Mouse (Mus musculus) left cerebral cortex, postnatal 10 days (tissue): ENCODE results near the gene Pgam5. TPM values are rescaled to one million over a fixed set of nuclear protein-coding genes. Genes with fewer than 3 reads are reported as not detected.

Experiments
- DNase-seq, 2 experiments: peaks; one replicate each; pipeline ENCODE4 v3.0.0; 2021 to 2022; ENCODE audit warnings: low spot score in 2 of 2, mixed read lengths in 1 of 2; ENCODE audit errors: extremely low spot score in 1 of 2
- intact Hi-C: fragments of 180-260 bp; cut with DNase I; formaldehyde crosslinking; loops from one replicate; pipeline ENCODE4 v1.15.1; 2025
- total RNA-seq, 2 experiments: library from RNA; stranded (reverse); gene quantifications; 2 replicates each; pipeline ENCODE4 v1.2.3; 2021

Gene Pgam5
- 10 to 100 TPM; 73.5 to 77.0 TPM for total RNA-seq

DNA sequence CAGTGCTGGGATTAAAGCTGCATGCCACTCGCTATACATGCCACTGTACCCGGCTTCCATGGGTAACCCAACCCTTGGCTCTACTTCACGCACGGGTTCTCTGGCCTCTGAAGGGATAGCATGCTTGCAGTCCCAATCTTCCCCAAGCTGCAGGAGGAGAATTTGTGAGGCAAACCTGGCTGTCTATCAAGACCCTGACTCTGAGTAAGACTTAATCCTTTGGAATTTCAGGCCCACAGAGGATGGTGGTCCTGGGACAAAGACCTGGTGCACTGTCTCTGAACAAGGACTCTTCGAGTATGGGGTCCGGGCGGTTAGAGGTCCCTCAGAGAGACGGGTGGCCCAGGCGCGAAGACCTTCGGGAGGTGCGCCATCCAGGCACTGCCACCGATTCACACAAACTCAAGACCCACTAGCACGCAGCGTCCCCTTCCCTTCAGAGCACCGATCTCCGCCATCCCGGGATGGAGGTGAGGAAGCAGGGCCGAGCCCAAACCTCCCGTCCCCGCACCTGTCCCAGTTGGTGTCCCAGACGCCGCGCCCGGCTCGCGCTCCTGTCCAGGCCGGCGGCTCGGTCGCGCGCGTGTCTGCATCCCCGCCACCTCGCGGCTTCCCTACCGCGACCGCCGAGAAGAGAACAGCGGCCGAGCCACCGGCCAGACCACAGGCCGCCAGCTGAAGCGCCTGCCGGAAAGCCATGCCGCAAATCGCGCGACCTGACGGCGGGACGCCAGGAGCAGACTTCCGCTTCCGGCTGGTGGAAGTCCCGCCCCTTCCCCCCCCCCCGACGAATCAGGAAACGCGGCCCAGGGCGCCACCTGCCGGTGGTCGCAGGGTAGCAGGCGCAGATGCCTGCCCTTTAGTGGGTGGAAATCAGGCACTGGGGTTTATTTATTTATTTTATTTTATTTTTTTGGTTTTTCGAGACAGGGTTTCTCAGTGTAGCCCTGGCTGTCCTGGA is at the start of gene Pgam5:
Gene Pgam5, minus strand, starts transcription at position 773 of the 961 bp plus-strand sequence.
- peak; percentile 85 to 96 for DNase-seq
- intact Hi-C loops = no loop called here

DNA sequence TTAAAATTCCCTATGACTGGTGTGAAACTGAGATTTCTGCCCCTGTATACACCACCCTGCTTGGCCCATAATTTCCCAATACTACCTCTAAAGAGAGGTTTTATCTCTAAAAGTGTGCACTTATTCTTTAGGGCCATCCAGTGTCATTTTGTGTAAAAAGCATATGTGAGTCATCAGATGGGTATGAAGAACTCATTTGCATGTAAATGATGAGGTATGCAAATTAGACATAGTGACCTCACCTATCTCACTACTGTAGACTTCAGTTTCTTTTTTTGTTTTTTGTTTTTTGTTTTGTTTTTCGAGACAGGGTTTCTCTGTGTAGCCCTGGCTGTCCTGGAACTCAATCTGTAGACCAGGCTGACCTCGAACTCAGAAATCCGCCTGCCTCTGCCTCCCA is 43.4 kb upstream of the Pgam5 start:
- no peak for DNase-seq
- intact Hi-C loops = no loop called here

DNA sequence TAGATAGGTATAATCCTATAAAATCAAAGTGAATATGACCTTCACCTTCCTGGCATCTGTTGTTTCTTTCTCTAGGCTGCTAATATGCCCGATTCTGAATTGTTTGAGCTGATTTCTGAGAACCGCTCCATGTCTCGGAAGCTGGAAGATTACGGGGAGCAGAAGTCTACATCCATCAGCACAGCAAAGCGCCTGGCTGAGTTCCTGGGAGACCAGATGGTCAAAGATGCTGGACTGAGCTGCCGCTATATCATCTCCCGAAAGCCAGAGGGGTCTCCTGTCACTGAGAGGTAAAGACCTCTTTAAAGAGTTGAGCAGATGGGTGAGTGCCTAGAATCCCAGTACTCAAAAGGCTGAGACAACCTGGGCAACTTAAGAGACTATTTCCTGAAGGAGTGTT is 39.1 kb upstream of the Pgam5 start:
- intact Hi-C loops = no loop called here
- DNase-seq = no peak

DNA sequence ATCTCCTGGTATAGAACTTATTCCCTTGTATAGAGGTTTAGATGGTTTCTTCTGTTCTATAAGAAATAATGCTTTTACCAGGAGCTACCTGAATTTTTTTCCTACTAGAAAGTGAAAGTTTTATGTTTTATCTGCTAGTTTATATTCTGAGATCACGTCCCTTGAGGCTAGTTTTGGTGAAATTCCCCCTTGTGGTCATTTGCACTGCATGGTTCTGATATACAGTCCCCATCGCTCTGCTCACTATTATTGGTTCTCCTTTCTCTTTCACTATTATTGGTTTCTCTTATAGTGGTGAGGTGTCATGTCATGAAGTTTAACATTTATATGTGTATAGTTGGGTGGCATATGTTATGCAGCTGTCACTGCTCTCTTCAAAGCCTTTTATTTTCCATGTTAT is 30.9 kb upstream of the Pgam5 start:
- no peak for DNase-seq
- intact Hi-C loops = no loop called here

DNA sequence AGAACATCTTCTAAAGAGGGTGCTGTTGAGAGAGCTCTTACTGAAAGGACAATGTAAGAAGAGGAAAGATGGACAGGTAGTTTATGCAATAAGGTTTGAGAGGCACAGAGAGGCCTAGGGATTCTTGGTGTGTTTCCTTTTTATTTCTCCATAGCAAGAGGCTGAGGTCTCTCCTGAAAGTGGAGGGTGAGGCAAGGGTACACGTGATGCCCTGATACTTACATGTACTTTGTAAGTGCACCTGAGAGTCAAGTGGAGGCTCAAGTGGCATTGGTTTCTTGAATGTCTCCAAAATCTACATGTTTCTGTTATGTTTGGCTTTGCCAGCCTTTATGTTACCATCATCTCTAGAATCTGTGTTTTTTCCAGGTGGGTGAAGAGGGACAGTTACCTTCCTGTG is 26.9 kb upstream of the Pgam5 start:
- DNase-seq = no peak
- intact Hi-C loops = no loop called here

DNA sequence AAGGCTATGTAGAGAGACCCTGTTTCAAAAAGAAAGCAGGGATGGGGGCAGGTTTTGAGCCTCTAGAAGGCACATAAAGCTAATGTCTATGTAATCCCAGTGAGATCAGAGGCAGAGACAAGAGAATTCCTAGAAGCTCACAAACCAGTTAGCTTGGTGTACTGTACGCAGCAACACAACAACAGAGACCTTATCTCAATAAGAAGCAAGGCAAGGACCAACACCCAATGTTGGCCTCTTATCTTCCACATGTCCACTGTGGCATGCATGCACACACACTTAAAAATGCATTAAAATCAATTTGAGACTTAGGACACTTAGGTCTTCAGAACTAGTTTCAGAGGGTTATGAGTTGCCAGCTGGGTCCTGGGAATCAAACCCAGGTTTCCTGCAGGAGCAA is 21.9 kb upstream of the Pgam5 start:
- intact Hi-C loops = no loop called here
- DNase-seq = no peak

DNA sequence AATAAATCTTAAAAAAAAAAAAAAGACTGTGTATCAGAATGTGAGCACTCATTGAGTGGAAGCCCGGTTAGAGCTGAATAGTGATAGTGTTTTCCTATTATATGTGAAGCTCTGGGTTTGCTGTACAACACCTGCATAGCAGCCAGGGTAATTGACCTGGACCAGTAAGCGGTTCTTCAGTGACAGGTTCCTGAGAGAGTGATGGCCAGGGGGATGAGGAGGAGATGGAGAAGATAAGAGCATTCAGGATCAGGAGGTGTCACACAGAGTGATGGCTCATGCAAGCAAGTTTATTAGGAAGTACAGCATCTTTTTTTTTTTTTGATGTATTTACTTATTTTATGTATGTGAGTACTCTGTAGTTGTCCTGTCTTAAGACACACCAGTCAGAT is 17.4 kb upstream of the Pgam5 start:
- intact Hi-C loops = no loop called here
- no peak for DNase-seq

DNA sequence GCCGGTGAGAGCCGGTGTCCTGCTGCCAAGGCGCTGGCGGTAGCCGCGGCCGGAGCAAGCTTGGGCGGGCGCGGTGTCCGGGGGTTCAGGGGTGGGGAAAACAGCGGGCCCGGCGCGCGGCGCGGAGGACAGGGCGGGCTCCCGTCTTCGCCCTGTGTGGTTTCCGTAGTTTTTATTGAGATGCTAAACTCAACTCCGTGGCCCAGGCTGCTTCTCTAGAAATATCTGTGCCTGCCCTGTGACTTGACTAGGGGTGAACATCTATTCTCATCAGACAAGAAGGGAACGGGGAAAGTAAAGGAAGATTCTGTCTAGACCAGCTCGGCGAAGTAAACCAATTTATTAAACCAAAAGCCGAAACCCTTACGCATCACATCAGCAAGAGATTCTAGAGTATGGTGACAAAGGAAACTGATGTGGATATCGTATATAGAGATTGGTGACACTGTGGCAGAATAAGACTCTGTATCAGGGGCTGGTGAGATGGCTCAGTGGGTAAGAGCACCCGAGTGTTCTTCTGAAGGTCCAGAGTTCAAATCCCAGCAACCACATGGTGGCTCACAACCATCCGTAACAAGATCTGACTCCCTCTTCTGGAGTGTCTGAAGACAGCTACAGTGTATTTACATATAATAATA is 16.9 kb upstream of the Pgam5 start:
- DNase-seq = no peak
- intact Hi-C loops = no loop called here

- intact Hi-C loops = no loop called here
These were observed 16.2 kb upstream of the Pgam5 start, which contains the start of the genes Pxmp2 and Pole for GRCm38 (mm10) chr5:110285770-110286445. Pxmp2 (minus strand) TSS chr5:110286186. Pole (plus strand) TSS chr5:110286306.

GRCm38 (mm10) chr5:110285156-110285555 is 15.4 kb upstream of the Pgam5 start:
- intact Hi-C loops = no loop called here

More at GRCm38 (mm10) chr5:110285770-110286445, 16.2 kb upstream of the Pgam5 start, which contains the start of the genes Pxmp2 and Pole:
- DNase-seq = peak; percentile 85 to 94

GRCm38 (mm10) chr5:110284536-110284935 is 14.8 kb upstream of the Pgam5 start:
- intact Hi-C loops = no loop called here
- peak in 1 of 2 experiments; percentile 72 for DNase-seq

More at GRCm38 (mm10) chr5:110285156-110285555, 15.4 kb upstream of the Pgam5 start:
- DNase-seq = no peak

GRCm38 (mm10) chr5:110281984-110282383 is 12.3 kb upstream of the Pgam5 start:
- intact Hi-C loops = no loop called here
- no peak for DNase-seq

- no peak for DNase-seq
- intact Hi-C loops = no loop called here
These were observed 7.2 kb upstream of the Pgam5 start for GRCm38 (mm10) chr5:110276910-110277309.

DNA sequence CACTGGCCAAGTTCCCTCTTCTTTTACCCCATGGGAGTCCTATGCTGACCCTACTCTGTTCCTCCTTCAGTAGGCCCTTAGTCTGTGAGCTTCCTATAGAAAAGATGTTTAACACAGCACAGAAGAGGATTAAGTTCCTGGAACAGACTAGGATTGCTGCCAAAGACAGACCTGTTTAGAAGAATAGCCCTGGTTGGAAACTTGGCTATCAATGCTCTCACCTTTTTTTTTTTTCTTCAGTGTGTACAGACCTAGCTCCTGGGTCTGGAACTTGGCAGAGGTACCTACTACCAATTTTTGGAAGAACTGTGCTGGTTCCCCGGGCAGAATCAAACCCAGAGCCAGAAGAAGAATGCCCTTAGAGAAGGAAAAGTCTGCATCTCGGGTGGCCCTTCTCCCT is 6.7 kb upstream of the Pgam5 start:
- intact Hi-C loops = no loop called here
- DNase-seq = no peak

DNA sequence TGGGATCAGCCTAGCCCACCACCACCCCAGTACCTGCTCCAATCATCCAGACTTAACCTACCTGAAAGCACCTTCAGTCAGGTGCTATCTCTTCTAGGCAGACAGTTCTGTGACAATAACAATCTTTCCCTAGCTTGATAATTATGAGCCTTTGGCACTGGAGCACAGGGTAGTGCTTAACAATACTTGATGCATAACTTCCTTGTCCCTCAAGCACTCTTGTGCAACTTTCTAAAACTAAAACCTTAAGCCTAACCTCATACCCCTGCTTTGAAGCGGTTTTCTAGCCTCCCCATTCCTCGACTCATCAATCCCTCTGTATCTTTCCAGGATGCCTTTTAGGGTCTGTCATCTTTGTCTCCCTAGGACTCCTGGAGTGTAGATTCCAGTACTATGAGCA is 5.1 kb upstream of the Pgam5 start:
- intact Hi-C loops = no loop called here

GRCm38 (mm10) chr5:110274147-110274546 is 4.4 kb upstream of the Pgam5 start:
- DNase-seq = no peak
- intact Hi-C loops = no loop called here

More for the DNA sequence above, 5.1 kb upstream of the Pgam5 start:
- no peak for DNase-seq

GRCm38 (mm10) chr5:110270242-110270641 is 529 bp upstream of the Pgam5 start:
- intact Hi-C loops = no loop called here
- no peak for DNase-seq

DNA sequence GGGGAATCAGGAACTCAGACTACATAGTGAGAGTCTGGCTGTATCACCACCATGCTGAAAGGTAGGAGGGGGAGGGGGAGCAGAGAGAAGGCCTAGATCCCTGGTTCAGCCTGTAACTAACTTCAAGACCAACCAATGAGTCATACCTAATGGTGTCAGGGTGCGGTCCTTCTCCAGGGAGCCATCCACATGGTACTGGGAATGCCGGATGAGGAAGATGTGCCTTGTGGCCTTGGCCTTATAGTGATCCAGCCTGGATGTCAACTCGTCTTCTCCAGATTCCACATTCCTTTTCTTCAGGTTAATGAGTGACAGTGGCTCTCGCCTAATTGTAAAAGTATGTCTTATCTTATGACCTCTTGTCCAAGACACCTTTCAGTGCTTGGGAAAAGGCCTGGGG is 2.8 kb downstream of the Pgam5 start:
- DNase-seq = no peak
- intact Hi-C loops = no loop called here

DNA sequence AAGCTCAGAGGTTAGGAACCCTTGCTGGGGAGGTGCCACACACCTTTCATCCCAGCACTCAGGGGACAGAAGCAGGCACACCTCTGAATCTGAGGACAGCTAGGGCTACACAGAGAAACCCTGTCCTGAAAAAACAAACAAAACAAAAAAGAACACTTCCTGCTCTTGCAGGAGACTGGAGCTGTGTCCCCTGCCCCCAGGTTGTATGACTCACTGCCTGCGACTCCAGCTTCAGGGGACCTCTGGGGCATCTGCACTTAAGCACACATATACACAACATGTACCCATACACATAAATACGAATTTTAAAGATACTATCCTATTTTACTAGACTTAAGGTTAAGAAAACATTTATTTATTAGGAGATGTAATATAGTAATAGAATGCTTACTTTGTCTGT is 25.6 kb downstream of the Pgam5 start:
- no peak for DNase-seq
- intact Hi-C loops = no loop called here
